Mouse (Mus musculus): ENCODE measurements around the gene Cwh43. TPM values are rescaled to one million over a fixed set of nuclear protein-coding genes. Genes with fewer than 3 reads are reported as not detected.

Cwh43 gene
- polyA plus RNA-seq, 1 experiment from 2014 or later: 1.4 TPM

DNA sequence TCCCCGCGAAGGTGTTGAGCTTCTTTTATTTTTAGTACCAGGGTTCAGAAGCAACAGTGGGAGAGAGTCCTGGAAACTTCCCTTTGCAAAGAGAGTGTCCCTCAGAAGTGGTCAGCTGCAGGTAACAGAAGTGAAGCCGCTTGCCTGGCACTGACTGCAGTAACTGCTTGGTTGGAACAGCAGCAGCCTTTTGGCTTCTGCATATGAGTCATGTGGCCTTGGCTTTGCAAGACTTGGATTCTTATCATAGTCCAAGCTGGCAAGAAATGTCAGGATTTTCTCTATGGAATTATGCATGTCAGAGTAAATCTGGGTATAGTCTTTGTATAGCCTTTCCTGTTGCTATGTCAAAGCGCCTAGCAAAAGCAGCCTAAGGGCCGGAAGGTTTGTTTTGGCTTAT, 4.1 kb downstream of the Cwh43 start:
- H3K4me3 ChIP-seq (ENCODE audit: low read length): no peak overlapping the region
- no peak overlapping the region for H3K4me2 ChIP-seq (replicated peaks; ENCODE audit: low read depth, low read length)
- ATAC-seq (ENCODE audit: low FRiP score, low TSS enrichment): no peak
- no peaks in the 10 kb centered on the region for H3K9me3 ChIP-seq (ENCODE audit: low read length)
- H3K27ac ChIP-seq (ENCODE audit: low read length): no peak overlapping the region
- WGBS: 76% methylated on average over 5 of the region's 5 CpGs
- H3K36me3 ChIP-seq (ENCODE audit: insufficient read depth, low read length): no peaks in the 10 kb centered on the region
- peaks cover 30% of the 10 kb centered on the region for H3K27me3 ChIP-seq (ENCODE audit: insufficient read depth, low read length)
- peaks cover 9% of the 10 kb centered on the region for H3K4me1 ChIP-seq (ENCODE audit: insufficient read depth, low read length)
- no peak overlapping the region for H3K9ac ChIP-seq (replicated peaks; ENCODE audit: low read length)

DNA sequence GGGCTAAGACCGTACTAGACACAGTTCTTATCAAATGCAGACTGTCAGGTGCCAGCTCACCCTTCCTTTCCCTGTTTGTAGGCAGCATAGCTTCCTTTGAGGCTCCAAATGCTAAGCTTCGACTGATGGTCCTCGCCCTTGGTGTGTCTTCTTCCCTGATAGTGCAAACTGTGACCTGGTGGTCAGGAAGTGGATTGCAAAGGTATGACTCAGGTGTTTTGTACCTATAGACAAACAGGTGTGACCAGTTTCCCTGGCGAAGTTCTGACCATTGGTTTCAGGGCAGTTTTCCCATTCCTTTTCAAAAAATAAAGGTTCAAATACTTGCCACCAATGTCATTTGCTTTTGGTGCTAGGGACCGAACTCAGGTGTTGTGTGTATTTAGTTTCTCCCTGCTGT, 5.9 kb downstream of the Cwh43 start:
- Histone ChIP-seq H3K4me2 (replicated peaks; ENCODE audit: low read depth, low read length) (no peak overlapping the region), H3K27ac (ENCODE audit: low read length) (no peak overlapping the region), H3K4me1 (ENCODE audit: insufficient read depth, low read length) (no peaks in the 10 kb centered on the region), H3K4me3 (ENCODE audit: low read length) (no peak overlapping the region), H3K9me3 (ENCODE audit: low read length) (no peaks in the 10 kb centered on the region), H3K9ac (replicated peaks; ENCODE audit: low read length) (no peak overlapping the region), H3K27me3 (ENCODE audit: insufficient read depth, low read length) (peaks cover 14% of the 10 kb centered on the region), H3K36me3 (ENCODE audit: insufficient read depth, low read length) (no peaks in the 10 kb centered on the region)
- 85% methylated on average over 5 of the region's 5 CpGs for WGBS
- no peak for ATAC-seq (ENCODE audit: low FRiP score, low TSS enrichment)

DNA sequence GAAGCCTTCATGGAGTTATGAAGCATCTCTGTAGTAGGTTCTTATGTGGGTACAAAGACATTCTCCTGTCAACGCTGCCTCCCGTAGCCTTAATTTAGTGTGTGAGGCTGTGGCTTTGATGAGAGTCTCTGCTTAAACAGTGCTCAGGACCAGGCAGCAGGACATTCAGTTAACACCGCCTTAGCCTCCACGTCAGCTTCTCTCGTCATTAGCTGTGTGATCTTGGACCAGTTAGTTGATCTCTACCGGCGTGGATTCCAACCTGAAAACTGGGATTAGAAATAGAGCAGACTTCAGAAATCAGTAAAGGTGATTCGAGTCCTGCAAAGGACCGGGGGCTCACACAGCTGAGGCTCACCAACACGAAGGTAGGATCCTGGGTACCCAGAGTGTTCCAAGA, 8.3 kb downstream of the Cwh43 start:
- Histone ChIP-seq H3K27ac (ENCODE audit: low read length) (no peak overlapping the region), H3K4me3 (ENCODE audit: low read length) (no peak overlapping the region), H3K9me3 (ENCODE audit: low read length) (no peaks in the 10 kb centered on the region), H3K4me2 (replicated peaks; ENCODE audit: low read depth, low read length) (no peak overlapping the region), H3K4me1 (ENCODE audit: insufficient read depth, low read length) (no peaks in the 10 kb centered on the region), H3K27me3 (ENCODE audit: insufficient read depth, low read length) (0 out of 2 replicates have a peak, but pooled peaks cover 2% of the 10 kb centered on the region), H3K36me3 (ENCODE audit: insufficient read depth, low read length) (no peaks in the 10 kb centered on the region), H3K9ac (replicated peaks; ENCODE audit: low read length) (no peak overlapping the region)
- WGBS: 86% methylated on average over 10 of the region's 10 CpGs
- no peak for ATAC-seq (ENCODE audit: low FRiP score, low TSS enrichment)

DNA sequence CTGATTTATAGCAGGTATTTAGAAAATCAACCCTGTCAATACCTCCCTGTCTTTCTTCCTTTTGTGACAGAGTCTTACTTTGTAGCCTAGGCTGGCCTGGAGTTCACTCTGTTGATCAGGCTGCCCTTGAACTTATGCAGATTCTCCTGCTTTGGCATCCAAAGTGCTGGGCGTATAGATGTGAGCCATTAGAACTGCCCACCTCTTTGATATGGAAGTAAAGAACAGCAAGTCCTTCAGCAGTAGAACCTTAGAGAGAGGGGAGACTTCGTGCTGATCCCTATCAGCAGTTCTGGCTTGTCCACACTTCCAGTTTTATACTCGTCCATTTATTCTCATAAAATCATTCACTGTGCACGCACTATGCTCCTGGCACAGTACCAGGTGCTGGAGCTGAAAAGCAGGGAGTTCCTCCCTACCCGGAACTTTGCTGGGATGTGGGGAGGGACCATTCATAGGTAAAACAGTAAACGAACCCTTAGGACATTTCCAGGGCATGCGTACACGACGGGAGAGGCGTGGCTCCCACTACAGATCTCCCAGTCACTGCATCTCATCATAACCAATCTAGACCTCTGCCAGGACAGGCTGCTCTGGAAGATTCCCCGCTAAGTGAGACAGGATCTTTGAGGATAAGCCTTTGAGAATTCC, 13.3 kb downstream of the Cwh43 start:
- 40% methylated on average over 11 of the region's 11 CpGs for WGBS
- ATAC-seq (ENCODE audit: low FRiP score, low TSS enrichment): peak; percentile 69

DNA sequence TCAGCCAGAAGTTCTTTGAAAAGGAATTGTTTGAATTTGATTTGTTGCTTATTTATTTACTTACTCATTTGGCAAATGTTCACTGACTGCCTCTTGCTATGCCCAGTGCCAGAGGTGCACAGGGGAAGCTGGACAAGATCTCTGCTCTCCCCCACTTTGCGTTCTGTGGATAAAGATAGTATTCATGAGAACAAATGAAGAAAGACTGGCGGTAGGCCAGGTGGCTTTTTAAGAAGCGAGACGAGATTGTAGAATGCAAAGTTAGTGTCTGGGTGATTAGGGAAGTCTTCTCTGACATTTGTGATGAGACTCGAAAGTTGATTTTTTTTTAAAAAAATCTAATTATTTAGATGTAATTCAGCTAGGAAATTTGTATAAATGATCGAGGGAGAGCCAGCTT, 20.9 kb downstream of the Cwh43 start:
- WGBS: 81% methylated on average over 6 of the region's 6 CpGs
- Histone ChIP-seq H3K4me3 (ENCODE audit: low read length) (no peak overlapping the region), H3K27ac (ENCODE audit: low read length) (no peak overlapping the region), H3K9ac (replicated peaks; ENCODE audit: low read length) (no peak overlapping the region), H3K27me3 (ENCODE audit: insufficient read depth, low read length) (no peaks in the 10 kb centered on the region), H3K4me2 (replicated peaks; ENCODE audit: low read depth, low read length) (no peak overlapping the region), H3K9me3 (ENCODE audit: low read length) (no peaks in the 10 kb centered on the region), H3K36me3 (ENCODE audit: insufficient read depth, low read length) (no peaks in the 10 kb centered on the region), H3K4me1 (ENCODE audit: insufficient read depth, low read length) (no peaks in the 10 kb centered on the region)
- ATAC-seq (ENCODE audit: low FRiP score, low TSS enrichment): no peak

More for the DNA sequence above, 13.3 kb downstream of the Cwh43 start:
- no peaks in the 10 kb centered on the region for H3K27me3 ChIP-seq (ENCODE audit: insufficient read depth, low read length)
- no peak overlapping the region for H3K4me3 ChIP-seq (ENCODE audit: low read length)
- no peaks in the 10 kb centered on the region for H3K4me1 ChIP-seq (ENCODE audit: insufficient read depth, low read length)
- no peak overlapping the region for H3K27ac ChIP-seq (ENCODE audit: low read length)
- 0 out of 2 replicates have a peak overlapping the region, but pooled peaks have one; percentile 8 for H3K4me2 ChIP-seq (replicated peaks; ENCODE audit: low read depth, low read length)
- no peaks in the 10 kb centered on the region for H3K9me3 ChIP-seq (ENCODE audit: low read length)
- H3K36me3 ChIP-seq (ENCODE audit: insufficient read depth, low read length): no peaks in the 10 kb centered on the region
- no peak overlapping the region for H3K9ac ChIP-seq (replicated peaks; ENCODE audit: low read length)

DNA sequence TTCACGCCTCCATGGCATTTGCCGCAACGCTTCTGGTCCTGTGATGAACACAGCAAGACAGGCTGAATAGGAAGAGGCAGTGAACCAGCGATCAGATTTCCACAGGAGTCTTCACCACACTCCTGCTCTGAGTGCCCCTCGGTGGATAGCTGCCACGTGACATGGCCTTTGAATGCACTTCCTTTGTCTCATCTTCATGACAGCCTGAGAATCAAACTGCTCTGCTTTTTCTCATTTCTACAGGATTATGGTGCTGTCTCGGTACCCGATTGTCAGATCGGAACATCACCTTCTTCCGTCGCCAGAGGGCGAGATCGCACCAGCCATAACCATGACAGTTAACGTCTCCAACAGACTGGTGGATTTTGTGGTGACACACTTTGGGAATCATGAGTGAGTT, 25.7 kb downstream of the Cwh43 start:
- no peak overlapping the region for H3K4me3 ChIP-seq (ENCODE audit: low read length)
- no peak overlapping the region for H3K4me2 ChIP-seq (replicated peaks; ENCODE audit: low read depth, low read length)
- H3K9me3 ChIP-seq (ENCODE audit: low read length): no peaks in the 10 kb centered on the region
- 0 out of 2 replicates have a peak, but pooled peaks have one; percentile 27 for ATAC-seq (ENCODE audit: low FRiP score, low TSS enrichment)
- H3K27ac ChIP-seq (ENCODE audit: low read length): no peak overlapping the region
- H3K36me3 ChIP-seq (ENCODE audit: insufficient read depth, low read length): no peaks in the 10 kb centered on the region
- H3K27me3 ChIP-seq (ENCODE audit: insufficient read depth, low read length): no peaks in the 10 kb centered on the region; the same call in 1 of the 2 replicates
- no peaks in the 10 kb centered on the region for H3K4me1 ChIP-seq (ENCODE audit: insufficient read depth, low read length)
- WGBS: 20% methylated on average over 14 of the region's 14 CpGs
- H3K9ac ChIP-seq (replicated peaks; ENCODE audit: low read length): no peak overlapping the region

DNA sequence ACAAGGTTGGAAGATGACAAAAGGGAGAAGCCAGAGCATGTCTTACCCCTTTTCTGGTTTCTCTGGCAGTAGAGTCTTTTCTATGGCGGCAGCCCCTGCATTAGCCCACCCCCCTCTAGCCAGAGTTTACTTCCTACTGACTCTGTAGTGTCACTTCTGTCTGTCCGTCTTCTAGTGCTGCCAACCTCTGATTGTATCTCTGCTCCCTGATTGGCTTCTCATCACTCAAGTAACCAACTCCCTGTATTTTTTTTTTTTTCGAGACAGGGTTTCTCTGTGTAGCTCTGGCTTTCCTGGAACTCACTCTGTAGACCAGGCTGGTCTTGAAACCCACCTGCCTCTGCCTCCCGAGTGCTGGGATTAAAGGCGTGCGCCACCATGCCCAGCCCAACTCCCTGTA, 26.9 kb downstream of the Cwh43 start:
- H3K9me3 ChIP-seq (ENCODE audit: low read length): no peaks in the 10 kb centered on the region
- H3K27me3 ChIP-seq (ENCODE audit: insufficient read depth, low read length): no peaks in the 10 kb centered on the region; the same call in 1 of the 2 replicates
- no peaks in the 10 kb centered on the region for H3K36me3 ChIP-seq (ENCODE audit: insufficient read depth, low read length)
- 81% methylated on average over 6 of the region's 6 CpGs for WGBS
- no peaks in the 10 kb centered on the region for H3K4me1 ChIP-seq (ENCODE audit: insufficient read depth, low read length)
- H3K4me3 ChIP-seq (ENCODE audit: low read length): no peak overlapping the region
- H3K9ac ChIP-seq (replicated peaks; ENCODE audit: low read length): no peak overlapping the region
- H3K27ac ChIP-seq (ENCODE audit: low read length): no peak overlapping the region
- no peak for ATAC-seq (ENCODE audit: low FRiP score, low TSS enrichment)
- no peak overlapping the region for H3K4me2 ChIP-seq (replicated peaks; ENCODE audit: low read depth, low read length)

DNA sequence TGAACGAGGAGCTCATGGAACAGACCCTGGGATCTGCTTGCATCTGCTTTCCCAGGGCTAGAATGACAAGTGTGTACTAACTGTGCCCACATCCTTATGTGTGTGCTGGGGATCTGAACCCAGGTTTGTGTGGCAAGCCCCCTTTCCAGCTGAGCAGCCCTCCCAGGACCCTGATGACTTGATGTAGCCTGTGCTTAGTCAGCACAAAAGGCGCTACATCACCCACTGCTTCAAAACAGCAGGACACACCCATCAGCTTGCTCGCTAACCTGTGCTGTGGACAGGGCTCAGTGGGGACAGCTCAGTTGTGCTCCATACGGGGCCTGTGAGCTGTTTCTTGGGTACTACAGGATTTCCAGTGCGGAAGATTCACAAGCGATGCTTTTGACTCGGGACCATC, 28.9 kb downstream of the Cwh43 start:
- no peak for ATAC-seq (ENCODE audit: low FRiP score, low TSS enrichment)
- H3K4me1 ChIP-seq (ENCODE audit: insufficient read depth, low read length): no peaks in the 10 kb centered on the region
- no peak overlapping the region for H3K4me3 ChIP-seq (ENCODE audit: low read length)
- WGBS: 81% methylated on average over 7 of the region's 7 CpGs
- H3K36me3 ChIP-seq (ENCODE audit: insufficient read depth, low read length): no peaks in the 10 kb centered on the region
- no peaks in the 10 kb centered on the region for H3K9me3 ChIP-seq (ENCODE audit: low read length)
- H3K27me3 ChIP-seq (ENCODE audit: insufficient read depth, low read length): no peaks in the 10 kb centered on the region; the same call in 1 of the 2 replicates
- no peak overlapping the region for H3K4me2 ChIP-seq (replicated peaks; ENCODE audit: low read depth, low read length)
- no peak overlapping the region for H3K9ac ChIP-seq (replicated peaks; ENCODE audit: low read length)
- no peak overlapping the region for H3K27ac ChIP-seq (ENCODE audit: low read length)

DNA sequence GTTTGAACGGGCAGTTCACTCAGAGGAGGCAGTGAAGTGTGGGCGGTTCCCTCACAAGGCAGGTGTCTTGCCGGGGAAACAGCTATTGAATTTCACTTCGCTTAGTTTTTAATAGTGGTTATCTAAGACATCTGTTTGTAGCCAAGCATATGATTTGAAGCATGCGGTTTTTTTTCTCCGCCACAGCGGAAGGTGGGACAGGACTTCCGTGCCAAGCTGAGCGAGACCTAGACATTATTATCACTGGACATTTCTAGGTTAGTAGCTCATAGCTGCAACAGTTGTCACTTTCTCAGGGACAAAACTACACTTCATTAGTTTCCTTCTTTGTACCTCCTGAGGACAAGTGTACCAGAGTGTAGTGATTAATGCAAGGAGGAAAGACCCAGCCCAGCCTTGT, 36.3 kb downstream of the Cwh43 start:
- 39% methylated on average over 9 of the region's 9 CpGs for WGBS
- peak overlapping the region; percentile 6; the same call in 1 of the 2 replicates for H3K4me3 ChIP-seq (ENCODE audit: low read length)
- no peak overlapping the region for H3K9ac ChIP-seq (replicated peaks; ENCODE audit: low read length)
- peaks cover 5% of the 10 kb centered on the region; the same call in 1 of the 2 replicates for H3K4me1 ChIP-seq (ENCODE audit: insufficient read depth, low read length)
- no peak for ATAC-seq (ENCODE audit: low FRiP score, low TSS enrichment)
- H3K27me3 ChIP-seq (ENCODE audit: insufficient read depth, low read length): no peaks in the 10 kb centered on the region
- H3K27ac ChIP-seq (ENCODE audit: low read length): no peak overlapping the region
- H3K4me2 ChIP-seq (replicated peaks; ENCODE audit: low read depth, low read length): peak overlapping the region; percentile 40
- H3K36me3 ChIP-seq (ENCODE audit: insufficient read depth, low read length): no peaks in the 10 kb centered on the region
- H3K9me3 ChIP-seq (ENCODE audit: low read length): no peaks in the 10 kb centered on the region

DNA sequence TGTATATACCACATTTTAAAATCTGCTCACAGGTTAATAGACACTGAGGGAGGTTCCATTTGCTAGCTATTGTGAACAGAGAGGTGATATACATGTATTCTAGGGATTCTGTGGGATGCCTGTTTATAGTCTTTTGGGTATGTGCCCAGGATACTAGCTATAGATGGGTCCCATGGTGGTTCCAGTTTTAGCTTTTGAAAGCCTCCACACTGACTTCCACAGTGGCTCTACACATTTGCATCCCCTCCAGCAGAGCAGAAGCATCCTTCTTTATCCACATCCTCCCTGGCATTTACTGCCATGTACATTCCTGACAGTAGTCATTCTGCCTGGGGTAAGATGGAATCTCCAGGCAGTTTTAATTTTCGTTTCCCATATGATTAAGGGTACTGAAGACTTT, 44.4 kb downstream of the Cwh43 start:
- Histone ChIP-seq H3K9ac (replicated peaks; ENCODE audit: low read length) (no peak overlapping the region), H3K27me3 (ENCODE audit: insufficient read depth, low read length) (no peaks in the 10 kb centered on the region), H3K27ac (ENCODE audit: low read length) (no peak overlapping the region), H3K9me3 (ENCODE audit: low read length) (no peaks in the 10 kb centered on the region), H3K36me3 (ENCODE audit: insufficient read depth, low read length) (no peaks in the 10 kb centered on the region), H3K4me3 (ENCODE audit: low read length) (no peak overlapping the region), H3K4me1 (ENCODE audit: insufficient read depth, low read length) (no peaks in the 10 kb centered on the region), H3K4me2 (replicated peaks; ENCODE audit: low read depth, low read length) (no peak overlapping the region)
- WGBS: 87% methylated on average over 1 of the region's 1 CpGs
- no peak for ATAC-seq (ENCODE audit: low FRiP score, low TSS enrichment)
